Mouse (Mus musculus): Measurements from ENCODE around the gene Cd93. TPM values are rescaled to one million over a fixed set of nuclear protein-coding genes. Genes with fewer than 3 reads are reported as not detected.

Gene Cd93
- polyA plus RNA-seq, 1 experiment from 2014 or later, result 8.5 TPM

GRCm38 (mm10) chr2:148446446-148446845 is 3.1 kb upstream of the Cd93 start:
- 89% methylated on average over 3 of the region's 3 CpGs for WGBS
- Histone ChIP-seq H3K36me3 (ENCODE audit: control insufficient read depth, insufficient read depth, low read length) (no peaks in the 10 kb centered on the region), H3K4me3 (ENCODE audit: low read depth, low read length) (no peak overlapping the region), H3K4me1 (ENCODE audit: control insufficient read depth, insufficient read depth, low read length) (no peaks in the 10 kb centered on the region), H3K4me2 (ENCODE audit: low read length) (no peak overlapping the region), H3K9ac (ENCODE audit: low read length) (no peak overlapping the region), H3K27ac (ENCODE audit: low read depth, low read length) (no peak overlapping the region), H3K27me3 (replicated peaks; ENCODE audit: control insufficient read depth, insufficient read depth, low read length) (no peaks in the 10 kb centered on the region), H3K9me3 (replicated peaks; ENCODE audit: control insufficient read depth, low read length) (no peaks in the 10 kb centered on the region)
- ATAC-seq, result no peak
- no peak for DNase-seq (ENCODE audit: low spot score)

- Histone ChIP-seq H3K36me3 (ENCODE audit: control insufficient read depth, insufficient read depth, low read length) (no peaks in the 10 kb centered on the region), H3K4me1 (ENCODE audit: control insufficient read depth, insufficient read depth, low read length) (no peaks in the 10 kb centered on the region), H3K9ac (ENCODE audit: low read length) (no peak overlapping the region), H3K4me2 (ENCODE audit: low read length) (no peak overlapping the region), H3K4me3 (ENCODE audit: low read depth, low read length) (no peak overlapping the region), H3K9me3 (replicated peaks; ENCODE audit: control insufficient read depth, low read length) (no peaks in the 10 kb centered on the region), H3K27ac (ENCODE audit: low read depth, low read length) (no peak overlapping the region), H3K27me3 (replicated peaks; ENCODE audit: control insufficient read depth, insufficient read depth, low read length) (no peaks in the 10 kb centered on the region)
- no peak for ATAC-seq
- no peak for DNase-seq (ENCODE audit: low spot score)
- WGBS, result 96% methylated on average over 1 of the region's 1 CpGs
Measured at GRCm38 (mm10) chr2:148445616-148446015, 2.3 kb upstream of the Cd93 start.

DNA sequence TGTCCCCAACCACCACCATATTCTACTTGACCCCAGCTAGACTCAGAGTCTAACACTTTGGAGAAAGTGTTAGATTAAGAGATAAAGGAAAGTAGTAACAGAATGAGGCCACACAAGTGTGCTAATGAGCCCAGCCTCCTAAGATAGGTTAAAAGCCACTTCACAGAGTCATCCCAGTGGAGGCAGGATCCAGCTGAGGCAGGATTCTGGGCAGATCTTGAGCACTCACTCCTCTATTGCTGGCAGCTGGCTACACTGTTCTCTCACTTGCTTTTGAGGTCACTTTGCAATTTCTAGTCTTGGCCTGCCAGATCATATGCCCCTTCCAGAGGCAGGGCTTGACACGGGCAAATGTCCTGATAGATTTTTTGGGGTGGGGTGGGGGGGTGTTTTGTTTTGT is 1.1 kb upstream of the Cd93 start:
- 74% methylated on average over 1 of the region's 1 CpGs for WGBS
- H3K27me3 ChIP-seq (replicated peaks; ENCODE audit: control insufficient read depth, insufficient read depth, low read length), result no peaks in the 10 kb centered on the region

DNA sequence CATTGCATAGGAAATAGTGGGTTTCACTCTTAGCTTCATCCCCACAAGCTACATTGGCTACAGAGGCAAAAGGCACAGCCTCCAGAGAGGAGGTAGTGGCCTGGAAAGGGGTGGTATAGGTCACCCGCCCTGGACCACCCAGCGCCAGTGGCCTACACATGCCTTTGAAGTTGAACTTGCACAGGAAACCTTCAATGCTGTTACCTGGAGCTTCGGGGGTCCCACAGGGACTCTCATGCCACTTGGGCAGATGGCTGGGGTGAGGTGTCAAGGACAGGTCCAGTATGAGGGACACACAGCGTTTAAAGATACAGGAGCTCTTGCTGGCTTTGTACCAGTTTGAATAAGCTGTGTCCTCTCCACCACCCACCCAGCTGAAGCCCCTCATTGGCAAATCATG is 653 bp downstream of the Cd93 start:
- Histone ChIP-seq H3K36me3 (ENCODE audit: control insufficient read depth, insufficient read depth, low read length) (no peaks in the 10 kb centered on the region), H3K27ac (ENCODE audit: low read depth, low read length) (0 out of 2 replicates have a peak overlapping the region, but pooled peaks have one; percentile 1)
- ATAC-seq, result no peak

More for the DNA sequence above, 1.1 kb upstream of the Cd93 start:
- no peaks in the 10 kb centered on the region for H3K4me1 ChIP-seq (ENCODE audit: control insufficient read depth, insufficient read depth, low read length)
- H3K9me3 ChIP-seq (replicated peaks; ENCODE audit: control insufficient read depth, low read length), result no peaks in the 10 kb centered on the region
- DNase-seq (ENCODE audit: low spot score) (no peak), ATAC-seq (no peak)
- H3K36me3 ChIP-seq (ENCODE audit: control insufficient read depth, insufficient read depth, low read length), result no peaks in the 10 kb centered on the region
- no peak overlapping the region for H3K27ac ChIP-seq (ENCODE audit: low read depth, low read length)
- no peak overlapping the region for H3K4me3 ChIP-seq (ENCODE audit: low read depth, low read length)
- H3K4me2 ChIP-seq (ENCODE audit: low read length), result no peak overlapping the region
- H3K9ac ChIP-seq (ENCODE audit: low read length), result no peak overlapping the region

GRCm38 (mm10) chr2:148442172-148442571 is 1.2 kb downstream of the Cd93 start:
- Histone ChIP-seq H3K27me3 (replicated peaks; ENCODE audit: control insufficient read depth, insufficient read depth, low read length) (no peaks in the 10 kb centered on the region), H3K4me2 (ENCODE audit: low read length) (no peak overlapping the region), H3K27ac (ENCODE audit: low read depth, low read length) (no peak overlapping the region), H3K9me3 (replicated peaks; ENCODE audit: control insufficient read depth, low read length) (no peaks in the 10 kb centered on the region), H3K4me3 (ENCODE audit: low read depth, low read length) (no peak overlapping the region), H3K9ac (ENCODE audit: low read length) (no peak overlapping the region), H3K36me3 (ENCODE audit: control insufficient read depth, insufficient read depth, low read length) (no peaks in the 10 kb centered on the region), H3K4me1 (ENCODE audit: control insufficient read depth, insufficient read depth, low read length) (no peaks in the 10 kb centered on the region)
- ATAC-seq (no peak), DNase-seq (ENCODE audit: low spot score) (no peak)
- 71% methylated on average over 4 of the region's 4 CpGs for WGBS

More for the DNA sequence above, 653 bp downstream of the Cd93 start:
- Histone ChIP-seq H3K4me2 (ENCODE audit: low read length) (no peak overlapping the region), H3K4me1 (ENCODE audit: control insufficient read depth, insufficient read depth, low read length) (no peaks in the 10 kb centered on the region), H3K4me3 (ENCODE audit: low read depth, low read length) (no peak overlapping the region), H3K9me3 (replicated peaks; ENCODE audit: control insufficient read depth, low read length) (no peaks in the 10 kb centered on the region), H3K27me3 (replicated peaks; ENCODE audit: control insufficient read depth, insufficient read depth, low read length) (no peaks in the 10 kb centered on the region), H3K9ac (ENCODE audit: low read length) (no peak overlapping the region)
- DNase-seq (ENCODE audit: low spot score), result no peak
- 91% methylated on average over 4 of the region's 4 CpGs for WGBS

GRCm38 (mm10) chr2:148441421-148441820 is 1.9 kb downstream of the Cd93 start:
- Histone ChIP-seq H3K4me2 (ENCODE audit: low read length) (no peak overlapping the region), H3K4me3 (ENCODE audit: low read depth, low read length) (no peak overlapping the region), H3K27me3 (replicated peaks; ENCODE audit: control insufficient read depth, insufficient read depth, low read length) (no peaks in the 10 kb centered on the region), H3K4me1 (ENCODE audit: control insufficient read depth, insufficient read depth, low read length) (no peaks in the 10 kb centered on the region), H3K36me3 (ENCODE audit: control insufficient read depth, insufficient read depth, low read length) (no peaks in the 10 kb centered on the region), H3K9ac (ENCODE audit: low read length) (no peak overlapping the region), H3K27ac (ENCODE audit: low read depth, low read length) (no peak overlapping the region), H3K9me3 (replicated peaks; ENCODE audit: control insufficient read depth, low read length) (no peaks in the 10 kb centered on the region)
- no peak for ATAC-seq
- no peak for DNase-seq (ENCODE audit: low spot score)
- WGBS, result 91% methylated on average over 10 of the region's 10 CpGs

- no peak overlapping the region for H3K4me3 ChIP-seq (ENCODE audit: low read depth, low read length)
- H3K4me1 ChIP-seq (ENCODE audit: control insufficient read depth, insufficient read depth, low read length), result no peaks in the 10 kb centered on the region
- DNase-seq (ENCODE audit: low spot score) (no peak), ATAC-seq (no peak)
- no peak overlapping the region for H3K4me2 ChIP-seq (ENCODE audit: low read length)
- no peaks in the 10 kb centered on the region for H3K9me3 ChIP-seq (replicated peaks; ENCODE audit: control insufficient read depth, low read length)
- WGBS, result 73% methylated on average over 3 of the region's 3 CpGs
- H3K27me3 ChIP-seq (replicated peaks; ENCODE audit: control insufficient read depth, insufficient read depth, low read length), result no peaks in the 10 kb centered on the region
- H3K27ac ChIP-seq (ENCODE audit: low read depth, low read length), result no peak overlapping the region
- no peak overlapping the region for H3K9ac ChIP-seq (ENCODE audit: low read length)
- no peaks in the 10 kb centered on the region for H3K36me3 ChIP-seq (ENCODE audit: control insufficient read depth, insufficient read depth, low read length)
Measured at GRCm38 (mm10) chr2:148439691-148440276, 3.6 kb downstream of the Cd93 start.

DNA sequence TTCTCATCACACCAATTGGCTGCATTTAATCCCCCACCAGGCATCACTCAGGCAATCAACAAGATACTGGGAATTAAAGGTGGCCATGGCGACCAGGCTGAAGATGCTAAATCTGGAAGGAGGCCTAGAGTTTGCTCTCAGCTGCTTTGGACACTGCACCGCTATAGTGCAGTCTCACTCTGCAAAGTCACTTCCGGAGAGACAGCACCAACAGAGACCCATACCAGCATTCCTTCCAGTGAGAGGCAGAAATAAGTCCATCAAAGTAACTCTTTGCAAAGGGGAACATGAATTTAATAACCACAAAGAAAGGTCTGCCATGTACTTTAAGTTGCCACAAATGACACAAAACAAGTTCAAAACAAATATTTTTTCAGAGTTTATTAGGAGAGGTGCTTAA is 7.1 kb downstream of the Cd93 start:
- Histone ChIP-seq H3K9ac (ENCODE audit: low read length) (no peak overlapping the region), H3K4me3 (ENCODE audit: low read depth, low read length) (no peak overlapping the region), H3K9me3 (replicated peaks; ENCODE audit: control insufficient read depth, low read length) (no peaks in the 10 kb centered on the region), H3K36me3 (ENCODE audit: control insufficient read depth, insufficient read depth, low read length) (no peaks in the 10 kb centered on the region), H3K4me2 (ENCODE audit: low read length) (no peak overlapping the region), H3K27me3 (replicated peaks; ENCODE audit: control insufficient read depth, insufficient read depth, low read length) (no peaks in the 10 kb centered on the region), H3K27ac (ENCODE audit: low read depth, low read length) (no peak overlapping the region), H3K4me1 (ENCODE audit: control insufficient read depth, insufficient read depth, low read length) (no peaks in the 10 kb centered on the region)
- WGBS, result 22% methylated on average over 3 of the region's 3 CpGs
- peak; percentile 7 for DNase-seq (ENCODE audit: low spot score)
- no peak for ATAC-seq

DNA sequence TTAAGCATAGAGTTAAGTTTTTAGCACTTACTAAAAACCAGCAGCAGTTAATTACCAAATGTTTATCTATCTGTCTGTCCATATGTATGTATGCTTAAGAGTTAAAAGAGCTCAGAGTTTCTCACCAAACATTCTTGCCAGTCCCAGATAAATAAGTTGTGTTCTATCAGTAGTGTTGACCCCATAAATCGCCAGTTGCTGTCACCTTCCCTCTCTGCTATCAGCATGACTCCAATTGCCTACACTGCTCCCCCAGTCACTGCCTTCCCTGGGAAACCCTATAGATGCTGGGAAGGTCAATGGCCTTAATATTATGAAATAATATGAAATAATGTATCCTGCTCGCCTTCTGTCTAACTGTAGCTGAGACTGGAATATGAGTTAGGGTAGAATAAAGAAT is 11.0 kb downstream of the Cd93 start:
- H3K27ac ChIP-seq (ENCODE audit: low read depth, low read length), result no peak overlapping the region
- no peaks in the 10 kb centered on the region for H3K36me3 ChIP-seq (ENCODE audit: control insufficient read depth, insufficient read depth, low read length)
- no peaks in the 10 kb centered on the region for H3K9me3 ChIP-seq (replicated peaks; ENCODE audit: control insufficient read depth, low read length)
- WGBS, result 69% methylated on average over 2 of the region's 2 CpGs
- H3K9ac ChIP-seq (ENCODE audit: low read length), result no peak overlapping the region
- ATAC-seq (no peak), DNase-seq (ENCODE audit: low spot score) (no peak)
- no peaks in the 10 kb centered on the region for H3K27me3 ChIP-seq (replicated peaks; ENCODE audit: control insufficient read depth, insufficient read depth, low read length)
- no peak overlapping the region for H3K4me2 ChIP-seq (ENCODE audit: low read length)
- no peak overlapping the region for H3K4me3 ChIP-seq (ENCODE audit: low read depth, low read length)
- no peaks in the 10 kb centered on the region for H3K4me1 ChIP-seq (ENCODE audit: control insufficient read depth, insufficient read depth, low read length)

All from forebrain, embryonic 14.5 days (tissue).